Mouse (Mus musculus) myocyte (in vitro differentiated cells): ENCODE data around the gene Dap3. TPM values are rescaled to one million over a fixed set of nuclear protein-coding genes. Genes with fewer than 3 reads are reported as not detected.

Experiments used
- H3K27me3 ChIP-seq: one replicate; pipeline ENCODE4 v1.6.1; 2011; ENCODE audit not compliant: control insufficient read depth, insufficient read depth, insufficient read length
- H3K36me3 ChIP-seq: one replicate; pipeline ENCODE4 v1.6.1; 2011; ENCODE audit not compliant: control insufficient read depth, insufficient read depth
- H3K4me2 ChIP-seq: one replicate; pipeline ENCODE4 v1.6.1; 2011; ENCODE audit warnings: low read depth, control low read depth
- H3K4me3 ChIP-seq: one replicate; pipeline ENCODE4 v1.5.1; 2011; ENCODE audit warnings: mild to moderate bottlenecking, control low read depth, moderate library complexity
- H3K79me2 ChIP-seq: one replicate; pipeline ENCODE4 v1.6.1; 2011; ENCODE audit not compliant: control insufficient read depth, insufficient read depth
- H3ac ChIP-seq: one replicate; pipeline ENCODE4 v1.6.1; 2011; ENCODE audit not compliant: control insufficient read depth, insufficient read length
- CEBPB ChIP-seq: IDR thresholded peaks from 2 replicates; pipeline ENCODE4 v1.6.1; 2011; ENCODE audit warnings: mild to moderate bottlenecking, moderate library complexity; ENCODE audit not compliant: poor library complexity, insufficient read depth, severe bottlenecking
- E2F4 ChIP-seq: IDR thresholded peaks from one replicate; pipeline ENCODE4 v1.6.1; 2011; ENCODE audit warnings: mild to moderate bottlenecking, control low read depth, moderate library complexity; ENCODE audit not compliant: insufficient read depth
- MAX ChIP-seq: IDR thresholded peaks from one replicate; pipeline ENCODE4 v1.6.1; 2011; ENCODE audit warnings: low read depth, mild to moderate bottlenecking, control low read depth
- MYOD1 ChIP-seq, 3 experiments: IDR thresholded peaks; one replicate each; pipeline ENCODE4 v1.6.1; 2011; ENCODE audit warnings: control low read depth in 2 of 3, low read depth in 2 of 3, mild to moderate bottlenecking in 2 of 3, moderate library complexity in 1 of 3; ENCODE audit not compliant: insufficient read length in 2 of 3, control insufficient read depth in 1 of 3
- MYOG ChIP-seq, 3 experiments: IDR thresholded peaks; one replicate each; pipeline ENCODE4 v1.6.1; 2011; ENCODE audit warnings: control low read depth in 2 of 3, low read depth in 2 of 3, mild to moderate bottlenecking in 2 of 3; ENCODE audit not compliant: insufficient read length in 2 of 3, control insufficient read depth in 1 of 3, insufficient read depth in 1 of 3
- POLR2A ChIP-seq: IDR thresholded peaks from one replicate; pipeline ENCODE4 v1.6.1; 2011; ENCODE audit warnings: low read depth, mild to moderate bottlenecking, control low read depth, moderate library complexity; ENCODE audit not compliant: insufficient read length
- POLR2AphosphoS2 ChIP-seq: IDR thresholded peaks from one replicate; pipeline ENCODE4 v1.6.1; 2011; ENCODE audit warnings: low read depth, control low read depth; ENCODE audit not compliant: insufficient read length
- REST ChIP-seq: IDR thresholded peaks from one replicate; pipeline ENCODE4 v1.6.1; 2011; ENCODE audit warnings: mild to moderate bottlenecking, control low read depth, moderate library complexity; ENCODE audit not compliant: insufficient read depth, insufficient read length
- SRF ChIP-seq: IDR thresholded peaks from one replicate; pipeline ENCODE4 v1.6.1; 2011; ENCODE audit warnings: low read depth; ENCODE audit not compliant: control insufficient read depth, insufficient read length
- TCF12 ChIP-seq: IDR thresholded peaks from one replicate; pipeline ENCODE4 v1.6.1; 2011; ENCODE audit warnings: mild to moderate bottlenecking, control low read depth; ENCODE audit not compliant: poor library complexity, insufficient read depth, severe bottlenecking
- TCF3 ChIP-seq: IDR thresholded peaks from one replicate; pipeline ENCODE4 v1.6.1; 2011; ENCODE audit warnings: low read depth, control low read depth; ENCODE audit not compliant: insufficient read length
- USF1 ChIP-seq: IDR thresholded peaks from one replicate; pipeline ENCODE4 v1.6.1; 2011; ENCODE audit warnings: low read depth, mild to moderate bottlenecking, control low read depth, moderate library complexity
- polyA plus RNA-seq: library from polyadenylated mRNA; unstranded; fragments of >200 nt; fragmentation: generic; extraction: Trizol; gene quantifications from one replicate; pipeline ENCODE4 v1.2.1, GENCODE M21; 2012; ENCODE audit warnings: missing spikeins

Gene Dap3
- polyA plus RNA-seq, 1 experiment, result 103 TPM

- peaks cover 10% of the 10 kb centered on the region for H3K79me2 ChIP-seq
- H3K36me3 ChIP-seq, result peaks cover 7% of the 10 kb centered on the region
- H3ac ChIP-seq, result peak within 1 kb of the TSS; percentile 30
- TF ChIP-seq REST (no peak), POLR2AphosphoS2 (peak; percentile 92), TCF3 (no peak), SRF (peak; percentile 37), TCF12 (no peak), MAX (no peak), POLR2A (peak; percentile 97), MYOD1 (IDR thresholded peaks at IDR 0.05; ENCODE audit: control insufficient read depth in 1 of 3, insufficient read length in 2 of 3, low read depth in 2 of 3) (peak in 2 of 3 experiments; percentile 49 to 76), USF1 (peak; percentile 83), MYOG (IDR thresholded peaks at IDR 0.05; ENCODE audit: control insufficient read depth in 1 of 3, insufficient read depth in 1 of 3, insufficient read length in 2 of 3, low read depth in 2 of 3) (peak in 1 of 3 experiments; percentile 11)
- peak within 1 kb of the TSS; percentile 71 for H3K4me3 ChIP-seq
- peak within 1 kb of the TSS; percentile 87 for H3K4me2 ChIP-seq
- no peaks in the 10 kb centered on the region for H3K27me3 ChIP-seq
Observed at GRCm38 (mm10) chr3:88913511-88914383, 37.2 kb downstream of the Dap3 start, which contains the start of gene Msto1. Gene Msto1 (minus strand): TSS chr3:88913999.

GRCm38 (mm10) chr3:88912585-88912984 lies 38.4 kb downstream of the Dap3 start:
- H3K36me3 ChIP-seq, result peaks cover 7% of the 10 kb centered on the region
- H3K4me2 ChIP-seq, result peak overlapping the region; percentile 87
- H3K79me2 ChIP-seq, result peaks cover 10% of the 10 kb centered on the region
- TF ChIP-seq TCF12, result no peak
- no peak for TF ChIP-seq CEBPB
- TF ChIP-seq MYOG (IDR thresholded peaks at IDR 0.05; ENCODE audit: control insufficient read depth in 1 of 3, insufficient read depth in 1 of 3, insufficient read length in 2 of 3, low read depth in 2 of 3), result no peak
- TF ChIP-seq POLR2AphosphoS2, result no peak
- TF ChIP-seq TCF3, result no peak
- TF ChIP-seq E2F4, result no peak
- TF ChIP-seq REST, result no peak
- TF ChIP-seq POLR2A, result no peak
- TF ChIP-seq SRF, result no peak
- no peak for TF ChIP-seq MAX
- no peak for TF ChIP-seq MYOD1 (IDR thresholded peaks at IDR 0.05; ENCODE audit: control insufficient read depth in 1 of 3, insufficient read length in 2 of 3, low read depth in 2 of 3)
- peak overlapping the region; percentile 71 for H3K4me3 ChIP-seq
- no peaks in the 10 kb centered on the region for H3K27me3 ChIP-seq
- H3ac ChIP-seq, result no peak overlapping the region

- Histone ChIP-seq H3K79me2 (no peaks in the 10 kb centered on the region), H3K36me3 (peaks cover 30% of the 10 kb centered on the region), H3K4me3 (no peak overlapping the region), H3K4me2 (no peak overlapping the region), H3K27me3 (no peaks in the 10 kb centered on the region), H3ac (no peak overlapping the region)
- no peak for TF ChIP-seq TCF12
- no peak for TF ChIP-seq MAX
- no peak for TF ChIP-seq TCF3
- TF ChIP-seq MYOG (IDR thresholded peaks at IDR 0.05; ENCODE audit: control insufficient read depth in 1 of 3, insufficient read depth in 1 of 3, insufficient read length in 2 of 3, low read depth in 2 of 3), result no peak
- no peak for TF ChIP-seq POLR2A
- no peak for TF ChIP-seq SRF
- TF ChIP-seq CEBPB, result no peak
- TF ChIP-seq E2F4, result no peak
- no peak for TF ChIP-seq USF1
- TF ChIP-seq MYOD1 (IDR thresholded peaks at IDR 0.05; ENCODE audit: control insufficient read depth in 1 of 3, insufficient read length in 2 of 3, low read depth in 2 of 3), result no peak
- no peak for TF ChIP-seq REST
- no peak for TF ChIP-seq POLR2AphosphoS2
Observed at GRCm38 (mm10) chr3:88906393-88907159, 44.4 kb downstream of the Dap3 start.

DNA sequence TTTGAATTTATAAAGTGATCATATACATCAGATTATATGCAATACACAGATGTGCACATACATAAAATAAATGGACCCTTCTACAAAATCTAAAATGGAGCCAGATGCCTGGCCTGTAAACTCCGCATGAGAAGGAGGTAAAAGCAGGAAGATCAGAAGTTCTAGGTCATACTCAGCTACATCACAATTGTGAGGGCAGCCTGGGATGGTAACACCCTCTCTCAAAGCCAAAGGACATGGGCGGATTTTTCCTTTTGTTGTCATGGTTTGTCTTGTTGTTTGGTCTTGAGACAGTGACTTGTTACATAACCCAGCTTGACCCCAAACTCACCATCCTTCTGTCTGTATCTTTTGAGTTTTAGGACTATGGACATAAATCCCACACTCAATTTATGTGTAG lies 45.2 kb downstream of the Dap3 start:
- no peaks in the 10 kb centered on the region for H3K27me3 ChIP-seq
- no peak overlapping the region for H3ac ChIP-seq
- H3K4me2 ChIP-seq, result no peak overlapping the region
- H3K79me2 ChIP-seq, result no peaks in the 10 kb centered on the region
- no peak overlapping the region for H3K4me3 ChIP-seq
- no peak for TF ChIP-seq MAX
- no peak for TF ChIP-seq REST
- TF ChIP-seq E2F4, result no peak
- no peak for TF ChIP-seq SRF
- no peak for TF ChIP-seq TCF3
- no peak for TF ChIP-seq USF1
- no peak for TF ChIP-seq POLR2AphosphoS2
- H3K36me3 ChIP-seq, result peaks cover 34% of the 10 kb centered on the region
